11 mouse cellular contexts compared by ENCODE assay signal in genomic region chr7:16207076-16207475, GRCm38 (mm10). TPM values are rescaled to one million over a fixed set of nuclear protein-coding genes. Genes with fewer than 3 reads are reported as not detected.
DNase-seq lines count a peak whose midpoint lies in the region; ATAC-seq and TF ChIP-seq lines count a peak whose summit lies in the region.
"Had no signal": no experiment of that assay in that cellular context is flagged by ENCODE, and none has a peak within 500 bp of the region (broad histone marks: within the 10 kb centered on the region; RNA-seq: fewer than 3 reads in every experiment).

No protein-coding gene starts in this region.

- peak overlapping the region; percentile 72 for H3K27ac ChIP-seq in thymus, adult 2 months (ENCODE audit: control insufficient read depth, insufficient read depth, low read length)
- no peak overlapping the region for H3K27ac ChIP-seq in neural tube, embryonic 15.5 days (replicated peaks)
- H3K27ac ChIP-seq: lung, embryonic 15.5 days had no signal

- DNase-seq in layer of hippocampus, adult 9-11 months = peak; percentile 51
- DNase-seq in layer of hippocampus, adult 18-20 months (ENCODE audit: low spot score in 2 of 2) = no peak
- peak; percentile 36 for DNase-seq in T-cell, adult 2 months (ENCODE audit: low spot score)
- peak; percentile 77 for DNase-seq in thymus, adult 2 months
- no peak for DNase-seq in spleen, adult 18-20 months
- no peak for DNase-seq in frontal cortex, postnatal 10 days (ENCODE audit: low spot score in 2 of 2)
- DNase-seq: cerebellum, adult 9-10 months had no signal

- H3K9me3 ChIP-seq in neural tube, embryonic 15.5 days (replicated peaks) = no peaks in the 10 kb centered on the region
- H3K9me3 ChIP-seq: lung, embryonic 15.5 days had no signal

- WGBS in thymus, adult 2 months = 18% methylated on average over 7 of the region's 7 CpGs
- WGBS in neural tube, embryonic 15.5 days = 89% methylated on average over 7 of the region's 7 CpGs

- H3K4me3 ChIP-seq in thymus, adult 2 months (ENCODE audit: control insufficient read depth, insufficient read depth, low read length) = no peak overlapping the region
- no peak overlapping the region for H3K4me3 ChIP-seq in neural tube, embryonic 15.5 days (replicated peaks)
- H3K4me3 ChIP-seq: lung, embryonic 15.5 days had no signal

- peaks cover 52% of the 10 kb centered on the region for H3K4me1 ChIP-seq in thymus, adult 2 months (replicated peaks; ENCODE audit: control insufficient read depth, insufficient read depth, low read length)
- no peaks in the 10 kb centered on the region for H3K4me1 ChIP-seq in neural tube, embryonic 15.5 days

- H3K27me3 ChIP-seq in thymus, adult 2 months (ENCODE audit: control insufficient read depth, insufficient read depth, low read length) = no peaks in the 10 kb centered on the region
- no peaks in the 10 kb centered on the region for H3K27me3 ChIP-seq in neural tube, embryonic 15.5 days (replicated peaks)
- H3K27me3 ChIP-seq: lung, embryonic 15.5 days had no signal

- peak; percentile 34; the same call in 1 of the 2 replicates for TF ChIP-seq POLR2A in thymus, adult 2 months (IDR thresholded peaks at IDR 0.05; ENCODE audit: control insufficient read depth, extremely low read depth, insufficient read depth, low read length, poor library complexity)

- ATAC-seq in inflammation-experienced regulatory T-cells, adult 6 months = peak; percentile 62
- no peak for ATAC-seq in neural tube, embryonic 15.5 days (ENCODE audit: low FRiP score)

- 0 out of 2 replicates have a peak, but pooled peaks have one; percentile 32 for TF ChIP-seq CTCF in thymus, adult 2 months (IDR thresholded peaks at IDR 0.05; ENCODE audit: borderline replicate concordance, control insufficient read depth, extremely low read depth, insufficient read depth, low read length, poor library complexity)

- no peaks in the 10 kb centered on the region for H3K36me3 ChIP-seq in thymus, adult 2 months (ENCODE audit: control insufficient read depth, insufficient read depth, low read length)
- H3K36me3 ChIP-seq in neural tube, embryonic 15.5 days = peaks cover 68% of the 10 kb centered on the region

- no peak overlapping the region for H3K9ac ChIP-seq in neural tube, embryonic 15.5 days (replicated peaks)
- H3K9ac ChIP-seq: lung, embryonic 15.5 days had no signal

- no peak overlapping the region for H3K4me2 ChIP-seq in neural tube, embryonic 15.5 days
- H3K4me2 ChIP-seq: lung, embryonic 15.5 days had no signal

RNA-seq across cellular contexts. Expression of gene Dhx34, which starts 14.8 kb away (rescaled TPM):
- 10 to 100 TPM; 10.7 to 12.5 TPM for total RNA-seq in layer of hippocampus, adult 18-20 months (2021)
- polyA plus RNA-seq in inflammation-experienced regulatory T-cells, adult 6 months (2017; shearing (Covaris generic)) = 10 to 100 TPM in 2 of 3 experiments, 1 to 10 TPM in 1; 8.3 to 12.4 (median 11.4) TPM
- 72.3 and 86.9 TPM in 2 replicates for polyA plus RNA-seq in thymus, adult 2 months (2012; rRNA removed)
- polyA plus RNA-seq in neural tube, embryonic 15.5 days (2015; fragmentation: Nextera tagmentation; extraction: Ambion mirVana) = 12.2 and 13.2 TPM in 2 replicates

RNA-seq across cellular contexts. Expression of gene Meis3, which starts 32.2 kb away (rescaled TPM):
- total RNA-seq in layer of hippocampus, adult 18-20 months (2021) = 10 to 100 TPM; 33.7 to 38.2 TPM
- polyA plus RNA-seq in inflammation-experienced regulatory T-cells, adult 6 months (2017; shearing (Covaris generic)) = 10 to 100 TPM in 2 of 3 experiments, 1 to 10 TPM in 1; 8.6 to 23.2 (median 20.8) TPM
- polyA plus RNA-seq in thymus, adult 2 months (2012; rRNA removed) = 65.2 and 66.8 TPM in 2 replicates
- 104 and 126 TPM in 2 replicates for polyA plus RNA-seq in neural tube, embryonic 15.5 days (2015; fragmentation: Nextera tagmentation; extraction: Ambion mirVana)

RNA-seq across cellular contexts. Expression of gene C5ar2, which starts 36.9 kb away (rescaled TPM):
- under 1 TPM; 0.56 to 0.67 TPM for total RNA-seq in layer of hippocampus, adult 18-20 months (2021)
- polyA plus RNA-seq in inflammation-experienced regulatory T-cells, adult 6 months (2017; shearing (Covaris generic)) = under 1 TPM in 1 of 3 experiments, not detected in 2; 0.23 TPM
- 0.26 and 0.46 TPM in 2 replicates for polyA plus RNA-seq in thymus, adult 2 months (2012; rRNA removed)
- 0.10 and 0.22 TPM in 2 replicates for polyA plus RNA-seq in neural tube, embryonic 15.5 days (2015; fragmentation: Nextera tagmentation; extraction: Ambion mirVana)

RNA-seq across cellular contexts. Expression of gene C5ar1, which starts 52.3 kb away (rescaled TPM):
- 1 to 10 TPM; 1.2 to 1.6 TPM for total RNA-seq in layer of hippocampus, adult 18-20 months (2021)
- polyA plus RNA-seq in inflammation-experienced regulatory T-cells, adult 6 months (2017; shearing (Covaris generic)) = under 1 TPM in 1 of 3 experiments, not detected in 2; 0.21 TPM
- 3.2 and 4.1 TPM in 2 replicates for polyA plus RNA-seq in thymus, adult 2 months (2012; rRNA removed)
- polyA plus RNA-seq in neural tube, embryonic 15.5 days (2015; fragmentation: Nextera tagmentation; extraction: Ambion mirVana) = 1.7 and 2.7 TPM in 2 replicates
- total RNA-seq: MEL had no signal

Comparison
In these comparisons a context has a peak if more than half of its experiments do, and no peak if none do; other contexts are left out.
1. DNase-seq: peak in layer of hippocampus, adult 9-11 months (single experiment), T-cell, adult 2 months (single experiment) and thymus, adult 2 months (single experiment); none in layer of hippocampus, adult 18-20 months (0 of 2), spleen, adult 18-20 months (0 of 2) and frontal cortex, postnatal 10 days (0 of 2).